Mouse (Mus musculus): Measurements from ENCODE around the gene Spata31d1d.

GRCm38 (mm10) chr13:59710230-59710629, 21.3 kb downstream of the Spata31d1d start, which contains the start of gene Spata31d1a:
- no peak for TF ChIP-seq CTCF (conservative IDR thresholded peaks at IDR 0.05 in 1 of 2, IDR thresholded peaks at IDR 0.05 in 1 of 2; ENCODE audit: low read depth in 2 of 2, low read length in 2 of 2)
- no peak for TF ChIP-seq NELFE (IDR thresholded peaks at IDR 0.05; ENCODE audit: low read depth, low read length)
- no peak for TF ChIP-seq POLR2AphosphoS2 (IDR thresholded peaks at IDR 0.05; ENCODE audit: low read depth, low read length)
